Mouse (Mus musculus) skeletal muscle tissue, adult 2 months (tissue): ENCODE data around the gene Fbxw9.
A peak's percentile ranks its signal among the peaks of the same experiment; 100 is the strongest.

Source experiments
- DNase-seq: peaks from one replicate; pipeline ENCODE4 v3.0.0-alpha.2; 2012; ENCODE audit warnings: low read depth, low spot score

The Fbxw9 gene

GRCm38 (mm10) chr8:85059879-85060616 lies at the start of gene Fbxw9:
Gene Fbxw9, plus strand, starts transcription at chr8:85060055.
- DNase-seq = peak; percentile 88

- no peak for DNase-seq
Observed at GRCm38 (mm10) chr8:85011242-85011641, 48.6 kb upstream of the Fbxw9 start.

DNA sequence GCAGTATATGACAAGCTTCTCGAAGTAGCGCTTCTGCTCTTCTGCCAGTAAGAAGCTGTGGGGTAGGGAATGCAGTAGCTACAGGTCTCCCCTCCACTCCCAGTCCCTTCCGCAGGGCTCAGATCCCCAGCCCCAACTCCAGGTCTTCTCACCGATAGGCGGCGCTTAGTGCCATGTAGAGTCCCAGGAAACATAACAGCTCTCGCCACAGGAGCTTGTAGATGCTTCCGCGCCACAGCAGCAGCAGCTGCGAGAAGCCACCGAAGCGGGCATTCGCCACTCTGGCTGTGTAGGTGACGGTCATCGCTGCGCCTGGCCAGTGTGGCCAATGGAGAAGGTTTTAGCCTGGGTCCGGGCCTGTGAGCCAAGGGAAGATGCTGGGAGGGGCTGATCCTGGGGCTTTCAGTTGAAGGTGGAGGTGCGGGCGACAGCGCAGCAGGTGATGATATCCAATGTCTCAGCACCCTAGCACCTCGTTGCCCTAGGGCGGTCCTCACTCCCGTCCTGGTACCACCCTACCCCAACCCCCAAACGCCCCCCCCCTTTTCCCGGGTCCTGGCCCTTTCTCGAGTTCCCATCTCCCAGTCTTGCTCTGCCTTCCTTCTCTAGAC lies 46.5 kb upstream of the Fbxw9 start:
- DNase-seq = no peak

GRCm38 (mm10) chr8:85014431-85014830 lies 45.4 kb upstream of the Fbxw9 start, which contains the start of gene Best2:
Gene Best2, minus strand, starts transcription at chr8:85014531.
- no peak for DNase-seq

DNA sequence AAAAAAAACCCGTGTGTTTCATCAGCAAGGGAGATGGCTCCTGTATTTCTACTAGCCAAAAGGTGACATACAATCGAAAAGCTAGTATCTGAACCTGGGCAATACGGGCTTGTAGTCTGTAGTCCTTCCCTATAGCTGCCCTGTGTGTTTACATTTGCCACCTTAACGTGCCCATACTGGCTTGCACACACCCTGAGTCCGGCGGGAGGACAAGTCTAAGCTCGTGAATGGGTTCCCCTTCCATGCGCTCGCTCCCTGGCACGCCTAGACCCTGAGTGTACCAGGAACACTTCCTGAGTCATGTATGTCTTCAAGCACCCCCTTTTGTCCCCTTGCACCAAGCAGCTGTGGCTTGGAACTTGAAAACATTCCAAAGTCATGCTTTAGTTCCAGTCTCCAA lies 43.1 kb upstream of the Fbxw9 start:
- DNase-seq = no peak

- DNase-seq = no peak
Observed at GRCm38 (mm10) chr8:85017209-85017608, 42.6 kb upstream of the Fbxw9 start.

GRCm38 (mm10) chr8:85021514-85022055 lies 38.3 kb upstream of the Fbxw9 start:
- no peak for DNase-seq

GRCm38 (mm10) chr8:85023846-85024245 lies 36.0 kb upstream of the Fbxw9 start:
- no peak for DNase-seq

DNA sequence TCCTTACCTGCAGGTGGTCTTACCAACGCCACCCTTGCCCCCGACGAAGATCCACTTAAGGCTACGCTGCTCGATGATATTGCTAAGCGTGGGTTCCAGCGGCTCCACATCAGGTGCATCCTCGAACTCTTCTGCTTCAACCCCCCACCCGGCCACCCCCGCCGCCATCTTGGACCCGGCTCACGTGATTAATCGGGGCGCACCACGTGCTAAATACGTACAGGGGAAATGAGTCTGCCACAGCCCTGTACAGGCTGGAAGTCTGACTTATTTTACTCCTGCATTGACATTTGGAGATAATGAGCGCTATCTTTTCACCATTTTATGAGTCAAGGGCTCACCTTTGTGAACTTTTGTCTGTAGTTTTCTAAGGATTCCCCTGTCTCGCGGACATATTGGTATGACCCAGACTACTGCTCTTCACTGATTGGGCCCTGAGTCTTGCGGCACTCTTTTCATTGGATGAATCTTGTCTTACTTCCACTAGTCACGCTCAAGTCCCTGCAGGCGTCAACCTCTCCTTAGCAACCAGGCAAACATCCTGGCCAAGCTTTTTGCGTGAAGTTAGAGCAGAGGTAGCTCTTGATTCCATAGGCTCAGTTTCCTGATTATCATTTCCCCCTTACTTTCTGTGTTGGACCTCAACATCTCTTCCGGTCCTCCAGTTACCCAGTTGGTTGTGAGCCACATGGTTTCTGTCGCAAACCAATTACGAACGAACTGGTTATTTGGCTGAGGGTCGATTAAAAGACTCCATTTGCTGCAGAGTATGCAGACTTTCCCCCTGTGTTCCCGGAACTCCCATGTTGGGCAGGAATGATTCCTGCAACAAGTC lies 34.5 kb upstream of the Fbxw9 start, which contains the start of gene Asna1:
Gene Asna1, minus strand, starts transcription at position 184 of the 835 bp plus-strand sequence.
- DNase-seq = peak; percentile 94

GRCm38 (mm10) chr8:85026670-85027515 lies 33.0 kb upstream of the Fbxw9 start, which contains the start of gene Trir:
Gene Trir, plus strand, starts transcription at chr8:85026823.
- DNase-seq = peak; percentile 97

DNA sequence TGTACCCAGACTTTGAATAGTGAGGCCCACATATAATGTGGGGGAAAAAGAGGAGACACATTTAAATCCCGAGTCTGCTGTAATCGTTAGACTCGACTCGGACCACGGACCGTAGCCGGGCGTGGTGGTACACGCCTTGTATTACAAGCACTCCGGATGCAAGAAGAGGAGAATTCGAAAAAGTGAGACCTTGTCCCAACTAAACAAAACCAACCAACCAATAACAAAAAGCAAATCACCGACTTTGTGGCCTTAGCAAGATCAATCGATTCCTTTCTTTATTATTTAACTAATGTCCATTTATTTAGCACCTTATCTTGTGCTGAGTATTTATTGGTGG lies 32.4 kb upstream of the Fbxw9 start:
- no peak for DNase-seq

DNA sequence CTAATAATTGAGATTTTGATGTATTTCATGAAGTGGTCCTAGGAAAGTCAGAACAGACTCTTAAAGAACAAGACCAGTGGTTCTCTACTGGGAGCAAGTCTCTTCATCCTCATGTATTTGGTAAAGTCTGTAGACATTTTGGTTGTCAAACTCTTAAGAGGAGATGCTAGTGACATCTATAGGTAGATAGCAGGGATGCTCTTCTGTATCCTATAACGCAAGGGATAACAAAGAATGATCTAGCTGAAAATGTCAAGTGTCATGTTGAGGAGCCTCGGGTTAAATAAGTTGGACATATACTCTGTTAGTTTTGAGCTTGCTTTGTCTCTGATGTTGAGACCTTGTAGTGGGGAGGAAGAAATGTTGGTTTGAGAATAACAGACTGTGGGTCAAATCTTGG lies 31.9 kb upstream of the Fbxw9 start:
- no peak for DNase-seq

- DNase-seq = no peak
Observed at GRCm38 (mm10) chr8:85029271-85029670, 30.6 kb upstream of the Fbxw9 start.

- DNase-seq = no peak
Observed at GRCm38 (mm10) chr8:85032622-85033311, 27.1 kb upstream of the Fbxw9 start.

DNA sequence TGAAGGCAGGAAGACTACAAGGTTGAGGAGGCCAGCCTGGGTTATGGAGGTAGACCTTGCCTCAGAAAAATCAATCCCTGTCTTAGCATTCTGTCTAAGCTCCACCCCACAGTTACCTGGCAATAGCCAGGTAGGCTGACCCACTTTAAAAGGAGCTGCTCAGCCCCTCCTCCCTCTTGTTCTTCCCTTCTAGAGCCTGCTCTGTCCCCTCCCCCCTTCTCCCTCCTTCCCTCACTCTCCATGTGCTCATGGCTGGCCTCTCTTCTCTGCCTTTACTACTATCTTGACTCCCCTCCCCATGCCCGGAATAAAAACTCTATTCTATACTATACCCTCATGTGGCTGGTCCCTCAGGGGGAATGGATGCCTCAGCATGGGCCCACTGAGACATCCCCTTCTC lies 26.0 kb upstream of the Fbxw9 start:
- no peak for DNase-seq

DNA sequence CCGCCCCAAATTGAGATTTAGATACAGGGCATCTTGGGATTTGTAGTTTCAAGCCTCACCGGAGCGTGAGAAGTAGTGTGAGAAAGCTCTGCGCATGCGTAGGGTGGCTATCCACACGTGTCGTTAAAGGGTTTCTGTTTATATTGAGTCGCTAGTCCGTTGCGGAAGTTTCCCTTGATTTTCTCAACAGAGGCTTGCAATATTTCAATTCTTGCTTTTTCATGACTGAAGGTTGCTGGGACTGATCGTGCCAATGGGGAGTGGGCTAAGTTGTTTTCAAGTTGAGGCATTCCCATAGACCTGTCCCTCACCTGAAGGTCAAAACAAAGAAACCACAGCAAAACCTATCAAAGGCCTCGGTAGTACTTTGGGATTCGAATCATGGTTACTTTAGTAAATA lies 25.1 kb upstream of the Fbxw9 start:
- peak; percentile 85 for DNase-seq

DNA sequence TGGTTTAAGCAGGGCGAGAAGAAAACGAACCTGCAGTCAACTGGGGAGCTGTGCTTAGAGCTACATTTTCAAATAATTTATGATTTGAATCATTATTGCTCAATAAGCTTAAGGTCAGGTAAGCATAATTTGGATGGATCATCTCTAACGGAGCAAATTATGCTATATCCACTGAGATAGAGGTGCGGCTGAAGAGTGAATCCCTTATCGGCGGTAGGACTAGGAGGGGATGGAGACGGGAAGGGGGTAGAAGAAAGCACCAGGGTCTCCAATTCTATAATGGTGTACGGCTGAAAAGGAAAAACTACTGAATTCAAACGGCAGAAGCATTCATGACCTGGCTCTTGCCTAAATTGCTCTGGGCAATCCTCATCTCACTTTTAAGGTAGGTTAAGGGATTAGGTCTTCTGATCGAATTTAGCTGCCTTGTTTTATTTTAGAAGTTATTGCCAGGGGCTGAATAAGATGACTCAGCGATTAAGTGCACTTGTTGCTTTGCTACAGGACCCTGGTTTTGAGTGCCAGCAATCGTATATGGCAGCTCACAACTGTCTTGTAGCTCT lies 24.6 kb upstream of the Fbxw9 start:
- no peak for DNase-seq

DNA sequence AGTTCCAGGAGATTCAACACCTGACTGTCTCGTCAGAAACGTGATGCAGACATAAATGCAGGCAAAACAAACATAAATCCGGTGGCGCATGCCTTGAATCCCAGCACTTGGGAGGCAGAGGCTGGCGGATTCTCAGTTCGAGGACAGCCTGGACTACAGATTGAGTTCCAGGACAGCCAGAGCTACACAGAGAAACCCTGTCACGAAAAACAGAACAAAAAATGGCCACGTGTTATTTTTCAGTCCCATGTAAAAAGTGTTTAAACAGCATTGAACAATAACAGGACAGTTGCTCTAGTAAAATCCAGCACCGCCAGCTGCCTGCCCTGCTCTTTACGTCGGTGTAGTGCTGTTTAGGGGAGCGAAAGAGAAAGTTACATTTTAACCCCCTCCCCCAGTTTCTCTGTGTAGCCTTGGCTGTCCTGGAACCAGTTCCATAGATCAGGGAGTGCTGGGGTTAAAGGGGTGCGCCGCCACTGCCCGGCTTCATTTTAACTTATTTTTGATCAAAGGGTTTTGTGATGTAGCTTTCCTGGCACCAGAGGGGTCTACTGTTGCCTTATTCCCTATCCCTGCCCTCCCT lies 24.0 kb upstream of the Fbxw9 start:
- DNase-seq = no peak

GRCm38 (mm10) chr8:85036381-85036717 lies 23.5 kb upstream of the Fbxw9 start:
- DNase-seq = no peak
